Mouse (Mus musculus) Muller cell, postnatal 12 days (primary cell): ENCODE data around the gene Uba6.
A peak's percentile ranks its signal among the peaks of the same experiment; 100 is the strongest.

Source experiments
- DNase-seq: peaks from one replicate; pipeline ENCODE4 v3.0.0-alpha.2; 2015; ENCODE audit errors: inconsistent ontology term

The Uba6 gene

DNA sequence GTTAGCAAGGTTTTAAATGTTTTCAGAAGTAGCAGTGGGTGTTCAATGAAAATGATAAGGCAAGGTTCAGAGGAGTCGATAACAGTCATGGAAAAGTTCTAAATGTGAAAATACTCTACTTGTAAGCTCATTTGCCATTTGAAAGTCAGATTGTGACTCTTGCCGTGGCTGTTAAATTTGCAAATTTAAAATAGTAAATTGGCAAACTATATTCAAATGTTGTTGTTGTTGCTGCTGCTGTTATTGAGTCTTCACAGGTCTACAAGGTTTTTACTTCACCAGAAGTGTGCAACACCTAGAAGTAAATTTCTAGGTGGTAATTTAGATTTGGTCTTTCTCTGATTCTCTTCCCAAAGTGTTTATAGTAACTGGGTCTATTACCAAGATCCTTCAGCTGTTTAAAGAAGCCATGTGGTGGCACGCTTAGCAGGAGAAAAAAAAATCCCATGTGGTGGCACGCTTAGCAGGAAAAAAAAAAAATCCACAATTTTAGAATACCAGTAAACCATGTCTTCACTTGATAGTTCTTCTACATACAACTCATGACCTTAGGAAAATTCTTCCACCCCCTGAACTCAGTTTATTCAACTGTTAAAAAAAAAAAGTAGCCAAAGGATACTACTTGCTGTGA, 99.7 kb downstream of the Uba6 start:
- DNase-seq: no peak

DNA sequence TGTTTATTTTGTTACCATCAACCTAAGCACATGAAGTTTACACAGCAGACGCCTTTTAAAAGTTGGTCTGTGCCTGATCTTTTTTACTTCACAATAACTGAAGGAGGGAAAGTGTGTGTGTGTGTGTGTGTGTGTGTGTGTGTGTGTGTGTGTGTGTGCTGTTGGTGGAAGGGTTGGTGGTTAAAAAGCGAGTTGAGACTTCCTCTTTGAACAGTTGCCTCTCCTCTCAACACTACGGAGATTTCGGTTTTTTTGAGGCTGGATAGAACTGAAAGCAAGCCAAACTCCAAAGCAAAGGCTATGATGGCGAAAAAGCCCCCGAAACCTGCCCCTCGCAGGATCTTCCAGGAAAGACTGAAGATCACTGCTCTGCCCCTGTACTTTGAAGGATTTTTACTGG, 101.1 kb downstream of the Uba6 start, which contains the start of gene Stap1:
Stap1 (plus strand) TSS at position 209 of the 400 bp plus-strand sequence.
- no peak for DNase-seq

DNA sequence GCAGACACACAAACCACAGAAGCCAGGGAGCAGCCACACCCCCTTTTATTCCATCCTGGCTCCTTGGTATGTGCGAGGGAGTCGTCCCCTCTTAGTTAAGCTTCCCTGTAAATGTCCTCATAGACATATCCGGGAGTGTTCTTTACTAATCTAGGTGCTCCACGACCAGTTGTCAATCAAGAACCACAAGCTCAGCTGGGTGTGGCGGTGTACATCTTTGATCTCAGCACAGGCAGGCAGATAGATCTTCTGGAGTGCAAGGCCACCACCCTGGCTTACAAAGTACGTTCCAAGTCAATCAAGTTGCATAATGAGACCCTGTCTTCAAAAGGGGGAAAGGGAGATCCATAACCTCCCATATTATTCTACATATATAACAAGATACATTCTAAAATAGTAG, 103.5 kb downstream of the Uba6 start:
- DNase-seq: no peak

- no peak for DNase-seq
These were observed 104.2 kb downstream of the Uba6 start for GRCm38 (mm10) chr5:86068451-86068850.

DNA sequence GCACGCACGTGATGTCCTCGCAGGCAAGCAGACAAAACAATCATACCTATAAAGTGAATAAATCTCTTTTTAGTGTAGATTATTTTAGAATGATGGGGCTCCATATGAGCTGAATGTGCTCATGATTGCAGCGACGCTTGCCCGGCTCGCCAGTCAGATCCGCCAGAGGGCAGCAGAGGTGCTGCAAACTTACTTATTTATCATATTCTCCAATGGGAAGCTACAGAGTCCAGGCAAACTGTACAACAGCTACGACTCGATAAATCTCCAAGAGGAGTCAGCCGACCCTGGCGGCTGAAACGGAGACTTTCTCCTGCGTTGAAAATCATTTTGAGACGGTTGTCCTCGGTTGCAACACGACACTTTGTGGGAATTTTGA, 106.1 kb downstream of the Uba6 start:
- DNase-seq: peak; percentile 87

- no peak for DNase-seq
These were observed 106.6 kb downstream of the Uba6 start for GRCm38 (mm10) chr5:86065876-86066550.

DNA sequence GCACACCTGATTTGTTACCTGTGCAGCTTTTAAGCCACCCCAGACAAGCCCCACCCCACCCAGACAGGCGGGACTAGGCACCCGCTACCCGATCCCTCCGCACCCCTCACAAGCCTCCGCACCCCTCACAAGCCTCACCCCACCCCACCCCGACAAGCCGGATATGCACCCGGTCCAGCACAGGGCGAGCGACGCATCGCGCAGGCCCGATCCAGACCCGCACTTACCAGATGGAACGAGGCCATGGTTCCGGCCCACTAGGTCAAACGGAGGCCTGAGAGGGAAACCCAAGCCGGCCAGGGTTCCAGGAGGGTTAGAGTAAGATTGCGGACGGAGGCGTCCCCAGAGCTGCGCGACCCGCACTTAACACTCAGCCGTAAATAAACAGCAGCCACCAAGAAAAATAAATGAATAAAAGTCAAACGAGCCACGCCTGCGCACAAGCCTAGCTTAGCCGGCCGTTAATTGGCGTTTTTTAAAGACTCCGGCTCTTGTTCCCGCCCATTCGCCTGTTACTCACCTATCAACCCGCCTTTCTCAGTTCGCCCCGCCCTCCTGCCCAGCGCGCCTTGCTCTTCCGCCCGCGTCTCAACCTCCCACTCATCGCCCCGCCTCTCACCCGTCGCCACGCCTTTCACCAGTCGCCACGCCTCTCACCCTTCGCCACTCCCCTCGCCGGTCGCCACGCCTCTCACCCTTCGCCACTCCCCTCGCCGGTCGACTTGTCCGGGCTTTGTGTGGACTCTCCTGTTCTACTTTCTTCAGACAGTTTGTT, 107.3 kb downstream of the Uba6 start, which contains the start of gene Cenpc1:
Cenpc1 (minus strand) TSS at position 483 of the 775 bp plus-strand sequence.
- DNase-seq: peak; percentile 99

- DNase-seq: no peak
These were observed 109.1 kb downstream of the Uba6 start for GRCm38 (mm10) chr5:86063501-86063900.
